Mouse (Mus musculus) forebrain, embryonic 15.5 days (tissue): ENCODE measurements at regions not wholly inside any gene's neighbourhood (a gene's known extent, or its start where the extent isn't known, plus 50 kb on each side); places are given as distances from the start of the nearest gene placed in this dataset.

Experiments used
- ATAC-seq: fragments of 200-750 bp; cut with Nextera tagmentation; replicated peaks from 2 replicates; pipeline ENCODE4 v1.8.0; 2017; ENCODE audit warnings: mild to moderate bottlenecking, moderate TSS enrichment, moderate library complexity
- H3K27ac ChIP-seq: fragments of 300-500 bp; sonication (generic); replicated peaks from 2 replicates; pipeline ENCODE4 v1.5.1; 2015; ENCODE audit warnings: mild to moderate bottlenecking, inconsistent platforms
- H3K27me3 ChIP-seq: fragments of 300-500 bp; sonication (generic); 2 replicates; pipeline ENCODE4 v1.6.1; 2015; ENCODE audit warnings: inconsistent platforms
- H3K36me3 ChIP-seq: fragments of 300-500 bp; sonication (generic); 2 replicates; pipeline ENCODE4 v1.6.1; 2015; ENCODE audit warnings: mild to moderate bottlenecking, inconsistent platforms
- H3K4me1 ChIP-seq: fragments of 300-500 bp; sonication (generic); 2 replicates; pipeline ENCODE4 v1.6.1; 2015; ENCODE audit warnings: inconsistent platforms
- H3K4me2 ChIP-seq: fragments of 300-500 bp; sonication (generic); replicated peaks from 2 replicates; pipeline ENCODE4 v1.6.1; 2015; ENCODE audit warnings: mild to moderate bottlenecking, inconsistent platforms
- H3K4me3 ChIP-seq: fragments of 300-500 bp; sonication (generic); 2 replicates; pipeline ENCODE4 v1.5.1; 2015; ENCODE audit warnings: mild to moderate bottlenecking, inconsistent platforms
- H3K9ac ChIP-seq: fragments of 300-500 bp; sonication (generic); replicated peaks from 2 replicates; pipeline ENCODE4 v1.6.1; 2015; ENCODE audit warnings: mild to moderate bottlenecking, inconsistent platforms
- H3K9me3 ChIP-seq: fragments of 300-500 bp; sonication (generic); 2 replicates; pipeline ENCODE4 v1.6.1; 2016; ENCODE audit warnings: inconsistent platforms
- WGBS: fragments of 180-500 bp; shearing (Covaris S2); methylation state at CpG from one replicate; pipeline ENCODE4 v1.1.7; 2015; ENCODE audit warnings: mixed read lengths; 5-methylcytosine and 5-hydroxymethylcytosine counted together

DNA sequence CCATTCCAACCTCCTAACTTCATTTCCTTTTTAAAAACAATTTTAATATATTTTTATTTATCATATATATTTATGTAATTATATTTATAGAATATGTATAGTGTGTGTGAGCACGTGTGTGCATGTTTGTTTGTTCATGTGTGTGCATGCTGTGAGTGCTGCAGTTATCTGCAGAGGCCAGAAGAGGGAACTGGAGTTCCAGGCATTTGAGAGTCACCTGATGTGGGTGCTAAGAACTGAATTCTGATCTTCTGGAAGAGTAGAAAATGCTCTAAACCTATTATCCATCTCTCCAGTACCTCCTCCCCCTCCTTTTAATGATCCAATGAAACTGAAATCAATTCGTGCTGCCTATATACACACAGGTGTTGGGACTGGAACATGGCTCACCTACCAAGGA lies 128.0 kb downstream of the Snx19 start:
- no peaks in the 10 kb centered on the region for H3K27me3 ChIP-seq
- no peak overlapping the region for H3K4me3 ChIP-seq
- no peaks in the 10 kb centered on the region for H3K4me1 ChIP-seq
- ATAC-seq, result no peak
- no peak overlapping the region for H3K4me2 ChIP-seq
- no peak overlapping the region for H3K9ac ChIP-seq
- H3K27ac ChIP-seq, result no peak overlapping the region
- 76% methylated on average over 2 of the region's 2 CpGs for WGBS
- H3K36me3 ChIP-seq, result no peaks in the 10 kb centered on the region
- H3K9me3 ChIP-seq, result no peaks in the 10 kb centered on the region

DNA sequence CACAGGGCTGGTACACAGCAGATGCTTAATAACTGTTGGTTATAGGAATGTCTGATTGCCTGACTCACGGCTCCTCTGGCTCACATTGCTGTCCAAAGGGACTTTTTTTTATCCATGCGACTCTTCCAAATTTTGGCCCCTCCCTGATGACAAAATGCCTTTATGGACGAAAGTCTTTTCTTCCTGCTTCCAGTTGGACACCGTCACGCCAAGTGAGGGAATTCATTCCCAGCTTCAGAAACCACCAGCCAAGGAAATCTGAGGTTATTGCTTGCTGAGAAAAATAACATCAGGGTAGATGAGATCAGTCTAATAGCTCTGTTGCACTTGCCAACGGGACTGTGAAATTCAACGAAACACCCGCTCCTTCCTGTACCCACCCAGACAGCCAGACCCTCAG lies 125.8 kb downstream of the Snx19 start:
- Histone ChIP-seq H3K9me3 (no peaks in the 10 kb centered on the region), H3K4me1 (no peaks in the 10 kb centered on the region), H3K36me3 (no peaks in the 10 kb centered on the region), H3K9ac (no peak overlapping the region), H3K4me3 (no peak overlapping the region), H3K4me2 (no peak overlapping the region), H3K27ac (no peak overlapping the region), H3K27me3 (no peaks in the 10 kb centered on the region)
- ATAC-seq, result no peak
- WGBS, result 87% methylated on average over 8 of the region's 8 CpGs

DNA sequence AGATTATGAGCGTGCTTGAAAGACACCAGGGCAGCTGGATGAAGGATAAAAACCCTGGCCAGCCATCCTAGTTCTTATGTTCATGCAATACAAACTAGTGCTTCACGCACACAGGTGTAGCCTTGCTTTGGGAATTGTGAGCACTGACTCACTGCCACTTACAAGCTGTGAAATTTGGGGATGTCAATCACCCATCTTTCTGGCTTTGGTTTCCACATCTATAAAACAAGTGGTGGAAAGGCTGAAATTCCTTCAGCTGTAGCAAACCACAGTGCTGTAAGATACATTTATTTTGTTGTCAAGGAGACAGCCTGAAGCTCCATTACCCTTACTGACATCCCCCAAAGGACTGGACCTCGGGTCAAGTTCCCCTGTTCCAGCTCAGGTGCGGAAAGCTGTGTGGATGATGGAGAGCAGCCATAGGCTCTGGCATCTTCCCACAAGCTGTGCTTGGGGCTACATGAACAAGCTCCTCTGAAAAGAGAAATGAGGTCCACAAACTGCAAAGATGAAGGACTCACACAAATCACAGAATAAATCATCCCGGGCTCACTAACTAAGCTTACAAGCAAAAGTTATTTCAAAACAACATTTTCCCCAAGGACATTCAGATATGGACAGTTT lies 123.1 kb downstream of the Snx19 start:
- Histone ChIP-seq H3K4me3 (no peak overlapping the region), H3K27me3 (no peaks in the 10 kb centered on the region), H3K4me1 (no peaks in the 10 kb centered on the region), H3K36me3 (no peaks in the 10 kb centered on the region), H3K4me2 (no peak overlapping the region), H3K27ac (no peak overlapping the region), H3K9me3 (no peaks in the 10 kb centered on the region), H3K9ac (no peak overlapping the region)
- WGBS, result 86% methylated on average over 5 of the region's 5 CpGs
- no peak for ATAC-seq

DNA sequence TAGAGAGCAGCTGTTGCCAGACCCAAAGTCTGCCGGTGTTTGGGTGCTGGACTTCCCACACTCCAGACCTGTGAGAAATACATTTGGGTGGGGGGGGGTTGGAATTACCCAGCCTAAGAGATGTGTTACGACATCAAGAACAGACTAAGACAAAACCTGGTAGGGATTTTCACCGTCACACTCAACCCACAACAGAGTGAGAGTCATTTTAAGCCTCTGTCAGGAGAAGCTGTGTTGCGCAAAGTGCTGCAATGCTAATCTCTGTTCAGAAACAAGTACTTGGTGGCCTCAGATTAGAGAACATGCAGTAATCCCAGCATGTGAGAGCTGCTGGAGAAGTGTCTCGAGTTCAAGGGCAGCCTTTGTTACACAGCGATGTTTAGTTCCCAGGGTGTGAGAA lies 113.0 kb downstream of the Snx19 start:
- Histone ChIP-seq H3K27ac (no peak overlapping the region), H3K9me3 (no peaks in the 10 kb centered on the region), H3K27me3 (no peaks in the 10 kb centered on the region), H3K36me3 (no peaks in the 10 kb centered on the region), H3K9ac (no peak overlapping the region), H3K4me3 (no peak overlapping the region), H3K4me2 (no peak overlapping the region), H3K4me1 (no peaks in the 10 kb centered on the region)
- 85% methylated on average over 6 of the region's 6 CpGs for WGBS
- no peak for ATAC-seq

DNA sequence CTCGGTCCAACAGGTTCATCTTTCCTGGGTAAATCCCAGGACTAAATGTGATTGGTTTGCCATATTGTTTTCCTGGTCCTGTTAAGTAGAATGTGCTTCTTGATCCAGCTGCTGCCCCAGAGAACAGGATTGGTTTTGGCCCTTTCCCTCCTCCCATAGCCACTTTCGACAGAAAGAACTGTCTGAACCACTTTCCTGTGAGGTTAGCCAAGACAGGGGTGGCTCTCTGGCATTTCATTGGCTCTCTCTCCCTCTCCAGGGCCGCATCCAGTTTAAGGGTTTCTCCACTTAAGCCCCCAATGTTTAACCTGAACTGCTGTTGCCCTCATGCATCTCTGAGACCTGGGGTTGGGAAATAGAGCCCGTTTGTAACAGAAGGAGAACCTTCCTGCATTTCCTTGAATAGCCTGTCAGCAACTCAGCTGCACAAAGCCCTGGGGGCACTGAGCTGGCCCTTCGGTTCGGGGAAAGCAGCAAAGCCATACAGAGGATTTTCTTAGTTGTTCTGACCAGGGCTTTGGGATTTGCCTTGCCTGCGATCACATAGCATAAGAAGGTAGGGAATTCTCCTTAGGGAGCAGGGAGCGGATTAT lies 109.7 kb downstream of the Snx19 start:
- Histone ChIP-seq H3K27me3 (no peaks in the 10 kb centered on the region), H3K4me1 (peaks cover 12% of the 10 kb centered on the region), H3K9me3 (no peaks in the 10 kb centered on the region), H3K9ac (no peak overlapping the region), H3K4me2 (no peak overlapping the region), H3K4me3 (no peak overlapping the region), H3K27ac (no peak overlapping the region), H3K36me3 (no peaks in the 10 kb centered on the region)
- no peak for ATAC-seq
- WGBS, result 60% methylated on average over 8 of the region's 8 CpGs

DNA sequence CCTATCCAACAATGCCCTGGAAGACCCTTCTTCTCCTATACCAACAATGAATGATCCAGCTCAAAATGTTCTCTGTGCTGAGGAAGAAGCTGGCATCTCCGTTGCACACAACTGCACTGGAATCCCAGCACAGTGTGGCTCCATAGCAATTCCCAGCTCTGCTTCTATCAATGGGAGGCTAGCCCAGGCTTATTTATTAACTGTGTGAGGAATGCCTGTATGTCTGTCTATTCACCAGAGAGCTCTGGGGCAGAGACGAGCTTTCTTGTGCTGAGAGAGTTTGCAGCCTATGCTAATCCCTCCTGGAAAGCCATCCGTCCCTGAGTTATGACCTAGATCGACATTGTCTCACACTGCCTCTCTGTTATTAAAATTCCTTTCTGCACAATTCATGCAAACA lies 108.1 kb downstream of the Snx19 start:
- H3K9ac ChIP-seq, result no peak overlapping the region
- H3K4me2 ChIP-seq, result no peak overlapping the region
- H3K36me3 ChIP-seq, result no peaks in the 10 kb centered on the region
- peaks cover 12% of the 10 kb centered on the region for H3K4me1 ChIP-seq
- no peak for ATAC-seq
- no peak overlapping the region for H3K4me3 ChIP-seq
- WGBS, result 59% methylated on average over 4 of the region's 4 CpGs
- no peak overlapping the region for H3K27ac ChIP-seq
- no peaks in the 10 kb centered on the region for H3K9me3 ChIP-seq
- no peaks in the 10 kb centered on the region for H3K27me3 ChIP-seq

DNA sequence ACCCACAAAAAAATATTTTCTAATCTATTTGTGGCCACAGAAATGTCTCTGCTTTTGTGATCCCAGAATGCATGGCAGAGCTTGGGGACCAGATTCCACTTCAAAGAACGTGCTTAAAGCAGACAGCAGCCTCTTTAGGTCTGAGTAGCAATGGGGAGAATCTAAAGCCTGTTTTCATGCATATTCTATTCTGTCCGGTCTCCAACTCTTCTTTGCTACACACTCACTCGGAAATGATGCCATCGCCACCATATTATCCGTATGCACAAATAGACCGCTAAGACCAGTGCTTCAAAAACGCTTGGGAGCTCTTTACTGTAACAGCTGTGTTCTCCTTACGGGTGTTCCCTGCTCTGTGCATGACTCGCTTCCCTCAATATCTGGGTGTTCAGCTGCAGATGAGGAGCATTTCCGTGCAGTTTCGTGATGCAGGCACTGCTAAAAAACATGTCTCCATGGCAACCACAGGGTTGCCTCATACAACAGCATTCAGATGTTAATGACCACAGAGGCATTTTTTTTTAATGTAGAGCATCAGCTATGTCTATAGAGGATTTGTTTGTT lies 107.0 kb downstream of the Snx19 start:
- Histone ChIP-seq H3K27me3 (no peaks in the 10 kb centered on the region), H3K4me3 (no peak overlapping the region), H3K4me1 (peaks cover 12% of the 10 kb centered on the region), H3K9ac (no peak overlapping the region), H3K36me3 (no peaks in the 10 kb centered on the region), H3K4me2 (peak overlapping the region; percentile 7; the same call in 1 of the 2 replicates), H3K9me3 (no peaks in the 10 kb centered on the region), H3K27ac (peak overlapping the region; percentile 53)
- peak; percentile 91 for ATAC-seq
- 29% methylated on average over 11 of the region's 11 CpGs for WGBS

DNA sequence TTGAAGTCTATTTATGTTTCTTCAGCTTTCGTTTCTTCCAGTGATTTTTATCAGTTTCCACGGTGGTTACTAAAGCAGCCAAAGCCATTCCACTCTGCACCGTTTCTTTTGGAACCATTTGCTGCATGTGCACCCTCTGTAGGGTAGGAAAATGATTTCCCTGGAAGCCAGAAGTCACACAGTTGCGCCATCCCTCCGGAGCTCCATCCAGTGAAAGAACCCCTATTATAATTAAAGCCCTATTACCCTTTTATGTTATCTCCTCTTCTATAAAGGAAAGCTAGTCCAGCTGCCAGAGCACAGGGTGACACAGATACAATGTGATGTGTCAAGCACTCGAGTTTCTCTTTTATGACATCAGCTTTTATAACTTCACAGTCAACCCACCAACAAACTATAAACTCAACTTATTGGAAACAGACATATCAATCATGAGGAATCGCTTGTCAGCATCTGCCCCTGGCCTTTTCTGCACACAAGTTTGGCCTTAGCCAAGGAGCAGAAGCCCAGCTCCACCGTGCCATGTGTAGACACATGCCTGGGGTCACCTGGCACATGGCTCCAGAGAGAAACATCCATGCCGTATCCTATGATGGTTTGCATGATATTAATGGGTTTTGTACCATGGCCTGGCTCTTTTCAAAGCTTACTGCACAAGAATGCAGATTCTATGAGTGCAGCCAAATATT lies 106.3 kb downstream of the Snx19 start:
- no peak for ATAC-seq
- H3K27me3 ChIP-seq, result no peaks in the 10 kb centered on the region

DNA sequence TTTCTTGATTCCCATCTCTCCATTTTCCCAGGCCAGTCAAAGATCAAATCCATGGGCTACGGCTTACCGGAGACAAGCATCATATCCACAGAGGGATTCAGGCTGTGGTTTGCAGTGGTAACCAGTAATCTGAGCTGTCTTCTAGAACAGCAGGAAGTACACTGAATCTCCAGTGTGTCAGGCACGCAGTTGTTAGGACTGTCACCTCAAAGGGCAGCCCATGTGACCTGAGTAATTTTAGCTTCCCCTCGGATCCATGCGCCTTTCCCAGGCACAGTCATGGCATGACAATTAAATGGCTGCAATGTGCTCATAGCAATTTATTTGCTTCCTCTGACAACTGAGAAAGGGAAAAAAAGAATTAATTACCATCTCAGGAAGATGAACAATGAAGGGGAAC lies 98.2 kb downstream of the Snx19 start:
- WGBS, result 69% methylated on average over 5 of the region's 5 CpGs
- Histone ChIP-seq H3K36me3 (no peaks in the 10 kb centered on the region), H3K4me3 (no peak overlapping the region), H3K9me3 (no peaks in the 10 kb centered on the region), H3K9ac (no peak overlapping the region), H3K4me2 (no peak overlapping the region), H3K27ac (no peak overlapping the region), H3K27me3 (no peaks in the 10 kb centered on the region), H3K4me1 (peaks cover 3% of the 10 kb centered on the region; the same call in 1 of the 2 replicates)
- no peak for ATAC-seq

More for the DNA sequence above, 106.3 kb downstream of the Snx19 start:
- Histone ChIP-seq H3K4me1 (peaks cover 12% of the 10 kb centered on the region), H3K9ac (no peak overlapping the region), H3K27ac (peak overlapping the region; percentile 53), H3K4me3 (no peak overlapping the region), H3K9me3 (no peaks in the 10 kb centered on the region), H3K4me2 (no peak overlapping the region), H3K36me3 (no peaks in the 10 kb centered on the region)
- WGBS, result 74% methylated on average over 9 of the region's 9 CpGs

DNA sequence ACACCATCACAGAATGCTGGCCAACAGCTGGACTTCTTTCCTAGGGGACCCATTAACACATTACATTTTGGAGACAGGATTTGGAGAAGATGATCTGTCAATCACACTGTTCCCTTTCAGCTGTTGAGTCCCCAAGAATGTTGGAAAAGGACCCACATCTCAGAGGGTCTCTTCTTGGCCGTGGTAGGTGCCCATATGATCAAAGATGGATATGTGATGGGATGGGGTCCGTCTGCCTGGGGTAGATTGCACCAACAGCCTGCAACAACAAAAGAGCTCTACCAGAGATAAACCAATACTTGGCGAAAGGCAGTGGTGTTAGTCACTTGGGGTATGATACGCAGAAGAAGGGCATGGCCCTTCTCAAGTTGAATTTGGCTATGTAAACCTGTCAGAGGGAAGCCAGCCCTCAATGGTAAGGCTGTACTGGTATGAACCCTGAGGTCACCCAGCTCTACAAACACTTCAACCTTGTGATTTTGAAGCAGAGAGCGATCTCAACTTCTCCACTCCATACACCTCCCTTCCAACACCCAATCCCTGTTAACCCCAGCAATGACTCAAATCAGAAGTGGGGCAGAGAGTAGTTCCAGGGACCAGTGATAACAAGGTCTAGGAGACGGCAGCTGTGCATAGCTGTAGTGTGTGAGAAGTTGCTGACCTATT lies 97.6 kb downstream of the Snx19 start:
- H3K4me1 ChIP-seq, result peaks cover 3% of the 10 kb centered on the region; the same call in 1 of the 2 replicates
- no peak overlapping the region for H3K4me3 ChIP-seq
- H3K9me3 ChIP-seq, result no peaks in the 10 kb centered on the region
- no peaks in the 10 kb centered on the region for H3K27me3 ChIP-seq
- H3K9ac ChIP-seq, result no peak overlapping the region
- no peak overlapping the region for H3K4me2 ChIP-seq
- WGBS, result 90% methylated on average over 6 of the region's 6 CpGs
- no peak overlapping the region for H3K27ac ChIP-seq
- ATAC-seq, result no peak
- no peaks in the 10 kb centered on the region for H3K36me3 ChIP-seq

DNA sequence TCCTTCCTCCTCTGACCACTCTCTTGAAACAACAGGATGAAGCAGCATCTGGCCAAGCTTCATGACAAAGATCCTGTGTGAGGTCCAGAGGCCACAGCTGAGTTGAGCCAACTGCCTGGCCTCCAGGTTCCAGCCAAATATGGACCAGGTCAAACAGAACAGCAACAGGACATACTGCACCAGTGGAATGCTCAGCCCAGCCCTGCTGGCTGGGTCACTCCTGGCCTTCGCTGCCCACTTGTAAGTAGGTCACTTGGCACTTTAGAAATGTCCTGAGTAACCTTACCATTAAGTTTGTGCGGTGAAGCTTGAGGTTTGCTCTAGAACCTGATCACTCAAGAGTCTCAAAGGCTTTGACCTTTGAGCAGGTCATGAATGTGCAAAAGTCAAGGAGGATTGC lies 96.9 kb downstream of the Snx19 start:
- no peak for ATAC-seq
- no peak overlapping the region for H3K4me2 ChIP-seq
- 86% methylated on average over 2 of the region's 2 CpGs for WGBS
- peaks cover 3% of the 10 kb centered on the region; the same call in 1 of the 2 replicates for H3K4me1 ChIP-seq
- H3K36me3 ChIP-seq, result no peaks in the 10 kb centered on the region
- H3K27ac ChIP-seq, result no peak overlapping the region
- H3K9me3 ChIP-seq, result no peaks in the 10 kb centered on the region
- H3K9ac ChIP-seq, result no peak overlapping the region
- no peak overlapping the region for H3K4me3 ChIP-seq
- H3K27me3 ChIP-seq, result no peaks in the 10 kb centered on the region
